Mouse (Mus musculus): Measurements from ENCODE around the gene Gm3264.
"Not testable (repeated sequence)": the region's sequence is repeated elsewhere in the genome, so short reads cannot be mapped to it uniquely, and the experiment has no call there.

Gm3264 gene

GRCm38 (mm10) chr14:4855299-4855980 lies at the start of gene Gm3264:
Gene Gm3264, plus strand, starts transcription at chr14:4855576.
- DNase-seq (ENCODE audit: low read depth, low spot score), result not testable (repeated sequence)

DNA sequence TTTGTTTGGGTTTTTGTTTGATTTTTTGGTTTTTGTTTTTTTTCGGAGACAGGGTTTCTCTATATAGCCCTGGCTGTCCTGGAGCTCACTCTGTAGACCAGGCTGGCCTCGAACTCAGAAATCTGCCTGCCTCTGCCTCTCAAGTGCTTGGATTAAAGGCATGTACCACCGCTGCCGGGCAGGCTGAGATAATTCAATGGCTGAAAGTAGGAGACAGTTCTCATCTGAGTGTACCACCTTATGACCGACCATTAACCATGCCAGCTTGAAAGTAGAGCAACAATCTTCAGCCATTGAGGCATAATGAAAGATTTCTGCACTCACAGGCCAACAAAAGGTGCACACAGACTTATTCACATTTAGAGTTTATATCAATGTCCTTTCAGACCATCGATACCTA lies 49.0 kb upstream of the Gm3264 start:
- not testable (repeated sequence) for DNase-seq (ENCODE audit: low read depth, low spot score)

- DNase-seq (ENCODE audit: low read depth, low spot score), result not testable (repeated sequence)
Observed at GRCm38 (mm10) chr14:4821950-4822349, 33.4 kb upstream of the Gm3264 start.

DNA sequence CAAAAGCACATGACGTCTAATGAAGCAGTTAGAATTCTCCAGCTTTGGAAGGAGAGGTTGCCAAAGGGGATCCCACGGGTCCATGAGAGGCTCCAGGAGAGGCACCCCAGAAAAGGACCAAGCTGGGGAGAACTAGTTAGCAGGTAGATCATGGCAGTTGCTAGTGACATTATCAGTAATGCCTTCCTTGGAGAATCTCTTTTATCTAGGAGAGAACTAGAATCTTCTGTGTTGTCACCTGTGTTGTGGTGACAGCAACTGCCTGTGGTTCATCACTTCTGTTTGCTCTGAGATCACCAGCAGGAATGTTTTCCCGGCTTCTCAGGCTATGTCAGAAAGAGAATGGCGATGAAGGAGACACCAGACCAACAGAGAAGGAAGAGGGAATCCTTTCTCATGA lies 17.6 kb upstream of the Gm3264 start, which contains the start of gene Gm3269:
TSS of gene Gm3269 (plus strand) at position 301 of the 400 bp plus-strand sequence.
- not testable (repeated sequence) for DNase-seq (ENCODE audit: low read depth, low spot score)

DNA sequence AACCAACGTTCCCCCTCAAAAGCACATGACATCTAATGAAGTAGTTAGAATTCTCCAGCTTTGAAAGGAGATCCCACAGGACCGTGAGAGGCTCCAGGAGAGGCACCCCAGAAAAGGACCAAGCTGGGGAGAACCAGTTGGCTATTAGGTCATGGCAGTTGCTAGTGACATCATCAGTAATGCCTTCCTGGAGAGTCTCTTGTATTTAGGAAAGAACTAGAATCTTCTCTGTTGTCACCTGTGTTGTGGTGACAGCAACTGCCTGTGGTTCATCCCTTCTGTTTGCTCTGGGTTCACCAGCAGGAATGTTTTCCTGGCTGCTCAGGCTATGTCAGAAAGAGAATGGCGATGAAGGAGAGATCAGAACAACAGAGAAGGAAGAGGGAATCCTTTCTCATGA lies 36.7 kb downstream of the Gm3264 start, which contains the start of gene Gm3278:
TSS of gene Gm3278 (plus strand) at position 301 of the 400 bp plus-strand sequence.
- DNase-seq (ENCODE audit: low read depth, low spot score), result not testable (repeated sequence)
